Mouse (Mus musculus) liver, adult (tissue): Measurements from ENCODE around the gene Serpinb9d.
"Not testable (repeated sequence)": the region's sequence is repeated elsewhere in the genome, so short reads cannot be mapped to it uniquely, and the experiment has no call there.

Experiments
- GATA4 ChIP-seq: IDR thresholded peaks from 2 replicates; pipeline ENCODE4 v1.6.1; 2014; ENCODE audit warnings: mild to moderate bottlenecking, low read length; ENCODE audit not compliant: insufficient replicate concordance

Serpinb9d gene

DNA sequence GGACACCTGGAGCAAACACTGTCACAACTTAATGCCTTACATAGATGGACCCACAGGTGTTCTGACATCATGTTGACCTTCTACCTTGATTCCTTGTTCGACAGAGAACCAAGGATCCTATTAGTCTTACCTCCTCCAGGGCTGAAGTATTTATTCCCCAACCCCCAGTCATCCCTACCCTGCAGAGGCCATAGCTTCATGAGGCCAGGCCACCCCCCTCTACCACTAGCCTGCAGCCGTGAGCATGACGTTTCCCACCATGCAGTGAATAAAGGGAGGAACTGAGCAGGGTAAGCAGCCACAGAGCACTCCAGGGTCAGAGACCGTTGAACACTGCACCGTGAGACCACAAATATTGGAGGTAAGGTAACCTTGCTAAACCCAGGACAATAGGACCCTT is at the start of gene Serpinb9d:
TSS of gene Serpinb9d (plus strand) at position 301 of the 400 bp plus-strand sequence.
- TF ChIP-seq GATA4 = no peak

DNA sequence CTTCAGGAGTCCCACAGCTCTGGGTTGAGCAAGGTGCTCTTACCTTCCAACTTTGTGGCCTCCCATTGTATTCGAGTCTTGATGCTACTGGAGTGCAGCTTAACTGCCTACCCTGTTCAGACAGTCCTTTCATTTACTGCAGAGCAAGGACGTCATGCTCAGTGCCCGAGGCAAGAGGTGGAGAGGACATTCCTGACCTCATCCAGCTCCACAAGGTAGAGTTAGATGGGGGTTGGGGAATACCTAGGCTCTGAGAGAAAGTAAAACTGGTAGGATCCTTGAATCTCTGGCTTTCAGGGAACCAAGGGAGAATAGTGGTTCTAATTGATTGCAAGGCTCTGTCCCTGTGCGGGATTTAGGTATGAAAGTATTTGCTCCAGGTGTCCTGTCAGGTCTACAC is 33.1 kb upstream of the Serpinb9d start, which contains the start of gene Serpinb9c:
TSS of gene Serpinb9c (minus strand) at position 101 of the 400 bp plus-strand sequence.
- TF ChIP-seq GATA4 = no peak

DNA sequence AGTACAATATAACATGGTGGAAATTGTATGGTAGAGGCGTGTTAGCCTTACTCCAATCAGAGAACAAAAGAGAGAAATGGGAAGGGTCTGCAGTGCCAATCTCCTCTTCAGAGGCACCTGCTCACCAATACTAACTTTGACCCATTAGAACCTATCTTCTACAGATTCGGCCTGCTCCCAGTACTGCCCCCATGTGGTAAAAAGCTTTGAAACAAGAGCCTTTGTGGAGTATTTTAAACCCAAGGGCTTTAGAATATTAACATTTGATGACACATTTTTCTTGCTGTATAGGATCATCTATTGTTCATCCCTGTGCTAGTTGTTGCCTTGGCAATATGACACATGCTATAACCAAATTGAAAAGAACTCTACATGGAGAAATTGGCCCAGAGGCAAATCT is 7.0 kb downstream of the Serpinb9d start:
- no peak for TF ChIP-seq GATA4

DNA sequence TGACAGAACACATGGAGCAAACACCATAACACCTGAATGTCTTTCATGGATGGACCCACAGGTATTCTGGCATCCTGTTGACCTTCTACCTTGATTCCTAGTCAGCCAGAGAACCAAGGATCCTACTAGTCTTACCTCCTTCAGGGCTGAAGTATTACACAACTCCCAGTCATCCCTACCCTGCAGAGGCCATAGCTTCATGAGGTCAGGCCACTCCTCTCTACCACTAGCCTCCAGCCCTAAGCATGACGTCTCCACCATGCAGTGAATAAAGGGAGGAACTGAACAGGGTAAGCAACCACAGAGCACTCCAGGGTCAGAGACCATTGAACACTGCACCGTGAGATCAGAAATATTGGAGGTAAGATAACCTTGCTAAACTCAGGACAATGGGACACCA is 56.6 kb downstream of the Serpinb9d start, which contains the start of gene Serpinb9e:
TSS of gene Serpinb9e (plus strand) at position 301 of the 400 bp plus-strand sequence.
- TF ChIP-seq GATA4 = not testable (repeated sequence)
